Mouse (Mus musculus) MEL (cell line): ENCODE data around the gene Sik1.

ENCODE experiments used
- CHD1 ChIP-seq: IDR thresholded peaks from 2 replicates; pipeline ENCODE4 v1.6.1; 2012; ENCODE audit warnings: low read depth, mild to moderate bottlenecking, inconsistent platforms, low read length, improper control_type of control experiment
- CTCF ChIP-seq, 3 experiments: IDR thresholded peaks in 2 of 3; conservative IDR thresholded peaks in 1 of 3; 2 replicates each; pipeline ENCODE4 v1.5.1; 2011 to 2012; ENCODE audit warnings: low read length in 3 of 3, low read depth in 2 of 3, mild to moderate bottlenecking in 2 of 3, improper control_type of control experiment in 1 of 3, inconsistent platforms in 1 of 3, mixed read lengths in 1 of 3, moderate library complexity in 1 of 3; ENCODE audit not compliant: control insufficient read depth in 1 of 3, insufficient read depth in 1 of 3, poor library complexity in 1 of 3, severe bottlenecking in 1 of 3
- E2F4 ChIP-seq: IDR thresholded peaks from 2 replicates; pipeline ENCODE4 v1.6.1; 2011; ENCODE audit warnings: low read depth, low read length, improper control_type of control experiment, borderline replicate concordance
- EP300 ChIP-seq, 2 experiments: IDR thresholded peaks; 2 replicates each; pipeline ENCODE4 v1.6.1; 2011; ENCODE audit warnings: improper control_type of control experiment in 2 of 2, low read length in 2 of 2, low read depth in 1 of 2, mild to moderate bottlenecking in 1 of 2
- MAX ChIP-seq: IDR thresholded peaks from 2 replicates; pipeline ENCODE4 v1.6.1; 2011; ENCODE audit warnings: low read length, improper control_type of control experiment
- MYC ChIP-seq: IDR thresholded peaks from 2 replicates; pipeline ENCODE4 v1.6.1; 2011; ENCODE audit warnings: low read depth, mild to moderate bottlenecking, low read length, improper control_type of control experiment, moderate library complexity
- NELFE ChIP-seq: IDR thresholded peaks from 2 replicates; pipeline ENCODE4 v1.6.1; 2011; ENCODE audit warnings: low read depth, low read length, improper control_type of control experiment
- POLR2AphosphoS2 ChIP-seq: IDR thresholded peaks from 2 replicates; pipeline ENCODE4 v1.6.1; 2011; ENCODE audit warnings: low read length, improper control_type of control experiment
- RAD21 ChIP-seq: IDR thresholded peaks from 2 replicates; pipeline ENCODE4 v1.6.1; 2011; ENCODE audit warnings: mild to moderate bottlenecking, low read depth, low read length, improper control_type of control experiment
- SIN3A ChIP-seq: IDR thresholded peaks from 2 replicates; pipeline ENCODE4 v1.6.1; 2012; ENCODE audit warnings: low read length, improper control_type of control experiment, inconsistent platforms
- UBTF ChIP-seq: IDR thresholded peaks from 2 replicates; pipeline ENCODE4 v1.6.1; 2012; ENCODE audit warnings: low read depth, mild to moderate bottlenecking, inconsistent platforms, low read length, improper control_type of control experiment, moderate library complexity, borderline replicate concordance; ENCODE audit not compliant: insufficient read depth
- USF2 ChIP-seq, 2 experiments: IDR thresholded peaks; 2 replicates each; pipeline ENCODE4 v1.6.1; 2011 to 2012; ENCODE audit warnings: improper control_type of control experiment in 2 of 2, low read length in 2 of 2, borderline replicate concordance in 1 of 2, inconsistent platforms in 1 of 2, low read depth in 1 of 2, mild to moderate bottlenecking in 1 of 2; ENCODE audit not compliant: insufficient read depth in 1 of 2

DNA sequence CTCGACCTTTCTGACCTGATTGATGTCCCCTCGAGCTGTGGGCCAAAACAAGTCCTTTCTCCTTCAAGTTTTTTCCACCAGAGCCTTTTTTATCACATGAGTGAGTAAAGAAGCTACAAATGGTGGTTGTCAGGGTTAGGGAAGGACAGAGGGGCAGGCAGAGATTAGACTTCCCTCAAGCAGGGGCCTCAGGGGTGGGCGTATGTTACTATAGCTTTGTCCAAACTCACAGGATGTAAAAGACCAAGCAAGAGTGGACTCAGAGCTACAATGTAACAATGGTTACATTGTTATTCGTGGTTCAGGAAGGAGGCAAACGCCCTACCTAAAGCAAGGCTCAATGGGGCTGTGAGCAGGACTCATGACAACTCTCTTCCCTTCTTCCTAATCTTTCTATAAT lies 43.3 kb upstream of the Sik1 start:
- no peak for TF ChIP-seq MAX
- TF ChIP-seq UBTF: no peak
- TF ChIP-seq SIN3A: no peak
- no peak for TF ChIP-seq POLR2AphosphoS2
- no peak for TF ChIP-seq CTCF (IDR thresholded peaks at IDR 0.05 in 2 of 3, conservative IDR thresholded peaks at IDR 0.05 in 1 of 3; ENCODE audit: control insufficient read depth in 1 of 3, insufficient read depth in 1 of 3, low read depth in 2 of 3, low read length in 3 of 3, poor library complexity in 1 of 3, severe bottlenecking in 1 of 3)
- no peak for TF ChIP-seq MYC
- no peak for TF ChIP-seq CHD1
- no peak for TF ChIP-seq E2F4
- TF ChIP-seq RAD21: no peak
- no peak for TF ChIP-seq EP300 (IDR thresholded peaks at IDR 0.05; ENCODE audit: low read depth in 1 of 2, low read length in 2 of 2)
- no peak for TF ChIP-seq NELFE
- no peak for TF ChIP-seq USF2 (IDR thresholded peaks at IDR 0.05; ENCODE audit: borderline replicate concordance in 1 of 2, insufficient read depth in 1 of 2, low read depth in 1 of 2, low read length in 2 of 2)
